ENCODE assay signal across 16 mouse cellular contexts in the genomic region with DNA sequence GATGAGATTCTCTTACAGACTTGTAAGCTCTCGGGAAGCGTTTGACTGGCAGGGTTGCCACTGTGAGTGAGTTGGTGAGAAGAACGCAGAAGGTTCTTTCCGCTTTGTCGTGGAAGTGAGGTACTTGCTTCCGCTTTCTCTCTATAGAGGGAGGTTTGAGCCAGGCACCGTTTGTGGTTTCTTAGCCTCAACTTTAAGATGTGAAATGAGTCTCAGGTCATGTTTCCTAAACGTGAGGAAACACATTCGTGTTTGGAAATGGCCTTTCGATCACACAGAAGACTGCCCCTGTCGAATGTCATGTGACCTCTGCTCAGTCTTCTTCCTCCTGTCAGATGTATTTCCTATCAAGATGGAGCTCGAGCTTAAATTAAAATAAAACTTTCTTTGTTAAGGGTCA.
DNase-seq lines count a peak whose midpoint lies in the region; ATAC-seq and TF ChIP-seq lines count a peak whose summit lies in the region.
"Had no signal": no experiment of that assay in that cellular context is flagged by ENCODE, and none has a peak within 500 bp of the region (broad histone marks: within the 10 kb centered on the region; RNA-seq: fewer than 3 reads in every experiment).

No protein-coding gene starts in this region.

- H3K9ac ChIP-seq in forebrain, embryonic 16.5 days (replicated peaks; ENCODE audit: low read depth, low read length), result no peak overlapping the region
- H3K9ac ChIP-seq: heart, embryonic 13.5 days; lung, embryonic 15.5 days had no signal

- intact Hi-C loops in left cerebral cortex, postnatal 14 days (cut with DNase I), result no loop called here

- 13% methylated on average over 12 of the region's 12 CpGs for WGBS in spleen, adult 2 months
- WGBS in forebrain, embryonic 16.5 days, result 86% methylated on average over 12 of the region's 12 CpGs

- no peak for TF ChIP-seq CTCF in spleen, adult 2 months (IDR thresholded peaks at IDR 0.05; ENCODE audit: extremely low read depth, insufficient read depth, insufficient read length, insufficient replicate concordance)

- peak; percentile 91 for ATAC-seq in granulocyte monocyte progenitor cell, adult 5-6 weeks (replicated peaks; ENCODE audit: poor library complexity, severe bottlenecking)
- no peak for ATAC-seq in forebrain, embryonic 16.5 days
- ATAC-seq: hindbrain, embryonic 16.5 days had no signal

- no peaks in the 10 kb centered on the region for H3K36me3 ChIP-seq in spleen, adult 2 months (ENCODE audit: control insufficient read depth, insufficient read depth, low read length)
- no peaks in the 10 kb centered on the region for H3K36me3 ChIP-seq in forebrain, embryonic 16.5 days (ENCODE audit: control insufficient read depth, insufficient read depth)
- H3K36me3 ChIP-seq: heart, embryonic 13.5 days; lung, embryonic 15.5 days had no signal

- no peak overlapping the region for H3K4me2 ChIP-seq in forebrain, embryonic 16.5 days (ENCODE audit: low read length)
- H3K4me2 ChIP-seq: heart, embryonic 13.5 days; lung, embryonic 15.5 days had no signal

- no peak for TF ChIP-seq POLR2A in spleen, adult 2 months (IDR thresholded peaks at IDR 0.05; ENCODE audit: low read depth, low read length)

- no peaks in the 10 kb centered on the region for H3K9me3 ChIP-seq in forebrain, embryonic 16.5 days (ENCODE audit: control insufficient read depth, low read length)
- H3K9me3 ChIP-seq: heart, embryonic 13.5 days; lung, embryonic 15.5 days had no signal

- H3K4me1 ChIP-seq in spleen, adult 2 months (ENCODE audit: control insufficient read depth, insufficient read depth, insufficient read length), result peaks cover 4% of the 10 kb centered on the region; the same call in 1 of the 2 replicates
- no peaks in the 10 kb centered on the region; the same call in 1 of the 2 replicates for H3K4me1 ChIP-seq in forebrain, embryonic 16.5 days (replicated peaks; ENCODE audit: control insufficient read depth, insufficient read depth, low read length)

- H3K27ac ChIP-seq in spleen, adult 2 months (ENCODE audit: insufficient read depth, low read length), result peak overlapping the region; percentile 29; the same call in 1 of the 2 replicates
- H3K27ac ChIP-seq in forebrain, embryonic 16.5 days (ENCODE audit: low read length), result no peak overlapping the region
- H3K27ac ChIP-seq: heart, embryonic 13.5 days; lung, embryonic 15.5 days had no signal

- DNase-seq in spleen, adult 2 months (ENCODE audit: low read depth in 1 of 2, low spot score in 2 of 2), result peak in 1 of 2 experiments; percentile 33
- no peak for DNase-seq in spleen, postnatal 4 days (ENCODE audit: low spot score in 2 of 2)
- peak; percentile 16 to 24 for DNase-seq in spleen, postnatal 36 days (ENCODE audit: low spot score in 2 of 2)
- peak; percentile 39 for DNase-seq in thymus, postnatal 4 days
- no peak for DNase-seq in left cerebral cortex, postnatal 14 days (ENCODE audit: low spot score in 2 of 2)
- no peak for DNase-seq in adrenal gland, postnatal 14 days
- DNase-seq: adrenal gland, adult 8-10 months; cerebellum, adult 2 months; heart, postnatal 36 days; liver; midbrain, embryonic 14.5 days had no signal

- no peaks in the 10 kb centered on the region for H3K27me3 ChIP-seq in spleen, adult 2 months (ENCODE audit: control insufficient read depth, insufficient read depth, low read length)
- H3K27me3 ChIP-seq in forebrain, embryonic 16.5 days (replicated peaks; ENCODE audit: control insufficient read depth, insufficient read depth, low read length), result no peaks in the 10 kb centered on the region
- H3K27me3 ChIP-seq: heart, embryonic 13.5 days; lung, embryonic 15.5 days had no signal

- H3K4me3 ChIP-seq in spleen, adult 2 months (ENCODE audit: extremely low read depth, insufficient read depth, insufficient read length), result peak overlapping the region; percentile 32; the same call in 1 of the 2 replicates
- H3K4me3 ChIP-seq in forebrain, embryonic 16.5 days (replicated peaks; ENCODE audit: low read length), result no peak overlapping the region
- H3K4me3 ChIP-seq: heart, embryonic 13.5 days; lung, embryonic 15.5 days had no signal

Comparison
In these comparisons a context has a peak if more than half of its experiments do, and no peak if none do; other contexts are left out.
1. DNase-seq: peak in spleen, postnatal 36 days (2 of 2) and thymus, postnatal 4 days (single experiment); none in spleen, postnatal 4 days (0 of 2), left cerebral cortex, postnatal 14 days (0 of 2) and adrenal gland, postnatal 14 days (single experiment).